Mouse (Mus musculus): ENCODE measurements at regions not wholly inside any gene's neighbourhood (a gene's known extent, or its start where the extent isn't known, plus 50 kb on each side); places are given as distances from the start of the nearest gene placed in this dataset.
A peak's percentile ranks its signal among the peaks of the same experiment; 100 is the strongest.
"Not testable (repeated sequence)": the region's sequence is repeated elsewhere in the genome, so short reads cannot be mapped to it uniquely, and the experiment has no call there.

DNA sequence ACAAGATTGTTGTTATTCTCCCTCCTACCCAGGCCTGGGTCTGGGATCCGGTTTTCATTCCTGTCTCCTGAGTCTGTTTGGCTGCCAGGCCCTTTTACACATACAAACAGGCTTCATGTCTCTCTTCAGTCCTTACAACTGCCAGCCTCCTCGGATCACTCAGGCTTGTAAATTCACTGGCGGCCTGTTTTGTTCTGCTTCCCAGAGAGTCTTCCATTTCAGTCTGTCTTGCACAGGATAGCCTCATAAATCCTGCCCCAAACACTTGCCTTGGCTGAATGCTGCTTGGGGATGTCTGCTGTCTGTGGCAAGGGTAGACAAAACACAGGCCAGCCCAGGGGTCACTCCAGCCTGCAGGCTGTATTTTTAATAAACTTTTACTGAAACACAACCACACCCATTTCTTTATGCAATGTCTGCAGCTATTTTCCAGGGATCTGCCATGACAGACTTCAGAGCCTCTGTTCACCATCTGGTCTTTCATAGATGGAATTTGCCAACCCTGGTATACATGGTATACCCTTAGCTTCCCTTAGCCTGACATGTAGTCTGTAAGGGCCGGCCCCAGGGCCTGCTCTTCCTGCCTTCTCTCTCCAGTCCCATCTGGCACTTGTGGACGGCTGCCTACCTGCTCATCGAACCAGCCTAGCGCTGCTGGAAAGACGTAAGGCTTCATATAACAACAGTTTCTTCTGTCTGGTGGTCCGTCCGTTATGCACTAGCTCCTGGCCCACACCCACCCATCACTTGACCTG is 149.0 kb upstream of the Mocs1 start:
- DNase-seq (ENCODE audit: low spot score in 2 of 2) = no peak

DNA sequence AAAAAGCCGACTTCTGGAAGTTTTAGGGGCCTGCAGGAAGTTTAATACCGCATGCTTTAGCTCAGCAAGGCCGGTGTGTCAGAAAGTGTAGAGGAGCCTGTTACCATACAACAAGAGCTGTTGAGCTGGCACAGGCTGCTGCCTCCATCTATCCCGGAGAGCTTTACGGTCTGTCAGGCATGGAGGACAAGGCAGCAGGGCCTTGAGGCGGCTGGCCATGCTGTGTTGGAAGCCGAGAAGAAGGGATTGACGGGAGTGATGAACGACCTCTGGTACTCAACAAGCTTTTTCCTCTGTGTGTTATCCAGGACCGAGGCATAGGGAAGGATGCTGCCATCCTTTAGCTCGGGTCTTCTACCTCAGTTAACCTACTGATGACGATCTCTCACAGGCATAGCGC is 146.8 kb upstream of the Mocs1 start:
- DNase-seq (ENCODE audit: low spot score in 2 of 2) = no peak

DNA sequence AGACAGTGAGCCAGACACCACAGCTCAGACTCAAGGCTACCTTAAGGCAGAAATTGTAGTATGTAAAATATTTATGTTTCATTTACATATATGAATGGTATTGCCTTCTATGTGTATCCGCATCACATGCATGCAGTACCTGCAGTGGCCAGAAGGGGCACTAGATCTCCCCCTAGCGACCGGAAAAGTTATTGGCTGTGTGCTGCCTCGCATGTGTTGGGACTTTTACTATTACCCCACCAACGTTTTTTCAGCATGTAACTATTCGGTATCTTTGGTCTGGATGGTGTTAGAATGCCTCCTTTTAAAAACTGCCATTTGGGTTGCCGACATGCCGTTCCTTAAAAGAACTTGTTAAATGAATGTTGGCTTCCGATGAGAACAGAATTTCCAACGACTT is 145.7 kb upstream of the Mocs1 start:
- no peak for DNase-seq (ENCODE audit: low spot score in 2 of 2)

DNA sequence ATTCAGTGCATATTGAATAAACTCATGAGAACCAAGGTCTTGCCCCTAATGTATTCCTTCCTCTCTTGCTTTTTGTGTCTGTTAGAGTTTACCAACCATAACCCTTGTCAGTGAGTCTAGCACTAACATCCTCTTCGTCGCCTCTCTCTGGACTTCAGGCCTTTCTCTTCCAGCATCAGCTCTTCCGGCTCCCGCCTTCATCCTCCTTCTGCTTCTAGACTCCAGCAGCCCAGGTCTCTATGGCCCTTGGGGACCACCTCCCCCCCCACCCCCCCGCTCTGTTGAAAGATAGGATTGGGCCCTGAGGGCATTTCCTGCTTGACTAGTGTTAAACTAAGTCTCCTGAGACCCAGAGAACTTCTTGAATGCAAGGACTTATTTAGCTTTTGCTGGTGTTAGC is 144.7 kb upstream of the Mocs1 start:
- DNase-seq (ENCODE audit: low spot score in 2 of 2) = no peak

DNA sequence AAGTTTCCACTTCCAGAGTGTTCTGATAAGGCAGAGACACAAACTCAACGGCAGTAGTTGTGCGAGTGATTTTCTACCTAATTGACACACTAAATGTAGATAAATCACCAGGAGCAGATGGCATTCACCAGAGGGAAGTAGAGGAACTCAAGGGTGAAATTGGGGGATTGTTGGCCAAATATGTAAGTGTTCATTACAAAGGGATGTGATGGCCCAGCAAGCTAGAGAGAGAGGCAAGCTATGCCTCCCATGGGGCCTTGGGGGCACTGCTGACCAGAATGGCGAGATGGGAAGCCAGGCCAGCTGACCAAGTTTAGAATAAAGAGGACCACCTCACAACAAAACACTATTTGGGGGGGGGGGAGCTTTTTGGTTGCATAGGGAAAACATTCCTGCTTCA is 136.5 kb upstream of the Mocs1 start:
- DNase-seq (ENCODE audit: low spot score in 2 of 2) = no peak

DNA sequence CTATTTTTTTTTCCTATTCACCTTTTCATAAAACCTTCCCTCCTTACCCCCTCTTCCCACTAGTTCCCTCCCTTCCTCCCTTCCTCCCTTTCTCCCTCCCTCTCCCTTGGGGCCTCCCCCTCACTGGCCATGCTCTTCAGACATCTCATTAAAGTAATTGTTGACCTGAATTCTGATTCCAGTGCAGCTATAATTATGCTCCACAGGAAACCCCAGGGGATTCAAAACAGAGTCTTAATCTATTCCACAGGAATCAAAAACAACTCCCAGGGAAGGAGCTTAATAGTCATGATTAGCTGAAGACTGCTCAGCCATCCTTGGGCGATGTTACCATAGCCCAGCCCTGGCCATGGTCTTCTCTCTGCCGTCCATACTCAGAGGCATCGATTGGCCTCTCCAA is 123.7 kb upstream of the Mocs1 start:
- no peak for DNase-seq (ENCODE audit: low spot score in 2 of 2)

DNA sequence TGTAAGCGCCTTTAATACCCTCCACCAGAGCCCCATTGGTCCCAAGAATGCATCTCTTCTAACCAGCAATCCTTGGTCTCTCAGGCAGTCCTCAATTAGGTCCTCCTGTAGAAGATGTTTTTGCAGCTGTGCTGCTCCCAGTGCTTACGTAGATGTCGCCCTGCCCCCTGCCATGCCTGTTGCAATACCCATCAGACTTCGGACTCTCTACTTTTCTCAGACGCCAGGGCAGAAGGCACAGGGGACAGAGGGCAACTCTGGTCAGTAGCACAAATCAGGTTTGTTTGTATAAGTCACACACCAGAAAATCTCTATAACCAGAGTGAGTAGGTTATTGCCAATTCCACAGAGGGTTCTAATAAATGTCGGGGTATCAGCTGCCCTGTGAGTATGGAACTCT is 123.0 kb upstream of the Mocs1 start:
- no peak for DNase-seq (ENCODE audit: low spot score in 2 of 2)

DNA sequence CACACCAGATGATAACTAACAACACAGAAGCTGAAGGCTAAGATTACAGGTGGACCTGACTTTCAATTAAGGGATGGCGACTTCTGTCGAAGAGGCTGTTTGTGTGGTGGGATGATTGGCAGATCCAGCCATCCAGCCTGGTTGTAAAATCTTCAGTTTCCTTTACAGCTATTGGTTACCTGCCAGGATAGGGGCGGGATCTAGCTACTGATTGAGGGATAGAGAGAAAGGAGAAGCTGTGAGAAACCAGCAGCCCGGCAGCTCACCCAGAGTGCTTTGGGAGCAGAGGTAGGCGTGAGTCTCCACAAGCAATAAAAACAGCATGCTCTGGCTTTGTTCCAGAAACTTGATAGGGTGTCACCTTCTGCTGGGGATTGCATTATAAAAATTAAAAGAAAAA is 119.1 kb upstream of the Mocs1 start:
- DNase-seq (ENCODE audit: low spot score in 2 of 2) = peak; percentile 81 to 82

DNA sequence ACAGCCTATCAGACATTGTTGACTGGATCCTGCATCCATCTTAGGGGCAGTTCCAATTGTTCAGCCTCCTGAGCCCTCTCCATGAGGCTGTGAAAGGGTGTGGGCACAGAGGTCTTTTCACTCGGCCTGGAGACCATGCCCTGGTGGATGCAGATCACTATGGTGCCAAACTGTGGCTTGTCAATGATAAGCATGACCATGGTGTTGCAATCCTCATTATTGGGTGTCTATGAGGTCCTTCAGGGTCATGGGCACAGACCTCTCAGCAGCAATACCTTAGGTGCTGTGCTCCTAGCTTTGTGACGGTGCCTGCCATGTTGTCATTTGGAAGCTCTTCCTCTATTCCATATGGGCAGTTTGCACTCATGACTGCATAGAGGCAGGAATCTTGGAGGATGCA is 114.0 kb upstream of the Mocs1 start:
- no peak for DNase-seq (ENCODE audit: low spot score in 2 of 2)

DNA sequence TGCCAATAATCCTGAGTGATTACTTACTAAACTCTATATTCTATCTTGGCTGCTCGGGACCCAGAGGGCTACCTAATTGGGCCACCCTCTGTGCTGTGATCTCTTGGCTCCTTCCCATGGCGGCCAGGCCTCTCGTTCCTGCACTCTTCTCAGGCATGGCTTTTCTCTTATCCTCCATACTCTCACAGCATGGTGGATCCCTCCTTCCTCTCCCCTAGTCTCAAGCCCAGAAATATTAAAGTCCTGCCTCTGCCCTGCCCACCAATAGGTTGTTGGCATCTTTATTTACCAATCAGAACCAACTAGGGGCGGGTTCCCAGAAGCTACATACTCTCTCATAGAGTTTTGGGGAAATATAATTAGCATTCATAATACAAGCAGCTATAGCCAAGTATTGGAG is 100.6 kb upstream of the Mocs1 start:
- DNase-seq (ENCODE audit: low spot score in 2 of 2) = no peak

DNA sequence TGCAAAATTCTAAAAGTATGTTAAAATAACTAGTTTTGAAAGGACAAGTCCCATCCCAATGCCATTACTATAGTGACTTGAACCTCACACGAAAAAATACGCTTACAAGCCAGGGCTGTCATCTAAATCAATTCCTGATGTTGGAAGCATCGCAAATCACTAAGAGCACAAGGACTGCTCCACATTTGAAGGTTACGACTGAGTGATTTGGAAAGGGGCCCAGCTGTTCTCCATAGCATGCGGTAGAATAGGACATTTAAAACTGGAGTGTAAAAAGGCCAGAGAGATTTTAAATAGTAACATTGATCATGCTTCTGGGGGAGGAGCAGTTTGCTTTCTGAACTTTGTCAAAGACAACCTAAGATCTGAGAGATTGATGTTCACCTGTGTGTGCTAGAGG is 92.8 kb upstream of the Mocs1 start:
- no peak for DNase-seq (ENCODE audit: low spot score in 2 of 2)

DNA sequence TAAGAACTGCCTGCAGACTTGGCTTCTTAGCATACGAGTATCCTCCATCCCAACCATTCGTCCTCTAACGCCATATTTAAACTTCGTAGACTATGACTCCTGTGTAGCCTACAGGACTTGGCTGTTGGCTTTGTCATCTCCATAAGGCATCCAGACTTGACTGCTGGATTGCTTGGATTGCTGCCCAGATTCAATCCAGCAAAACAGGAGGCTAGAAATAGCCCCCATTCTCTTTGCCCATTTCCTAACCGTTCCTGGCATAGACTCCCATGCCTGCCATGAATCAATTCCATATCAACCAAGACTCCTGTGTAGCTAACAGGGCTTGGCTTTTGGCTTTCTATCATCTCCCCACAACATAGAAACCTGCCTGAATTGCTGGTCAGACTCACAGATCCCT is 90.3 kb upstream of the Mocs1 start:
- no peak for DNase-seq (ENCODE audit: low spot score in 2 of 2)

DNA sequence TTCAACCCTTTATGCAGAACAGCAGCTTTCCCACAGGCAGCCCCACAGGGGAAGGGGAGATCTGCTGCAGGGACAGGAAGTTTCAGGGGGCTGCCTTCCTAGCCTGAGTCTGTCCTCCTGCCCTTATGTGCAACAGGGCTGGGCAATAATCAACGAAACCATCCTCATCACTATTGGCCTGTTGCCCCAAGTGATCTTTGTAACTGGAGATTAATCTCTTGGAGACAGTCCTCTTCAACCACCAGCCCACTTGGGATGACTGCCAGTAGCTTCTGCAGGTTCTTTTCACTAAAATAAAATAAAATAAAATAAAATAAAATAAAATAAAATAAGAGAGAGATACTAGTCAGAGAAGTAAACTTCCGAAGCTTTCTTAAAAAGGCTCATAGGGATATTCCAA is 85.5 kb upstream of the Mocs1 start:
- no peak for DNase-seq (ENCODE audit: low spot score in 2 of 2)

DNA sequence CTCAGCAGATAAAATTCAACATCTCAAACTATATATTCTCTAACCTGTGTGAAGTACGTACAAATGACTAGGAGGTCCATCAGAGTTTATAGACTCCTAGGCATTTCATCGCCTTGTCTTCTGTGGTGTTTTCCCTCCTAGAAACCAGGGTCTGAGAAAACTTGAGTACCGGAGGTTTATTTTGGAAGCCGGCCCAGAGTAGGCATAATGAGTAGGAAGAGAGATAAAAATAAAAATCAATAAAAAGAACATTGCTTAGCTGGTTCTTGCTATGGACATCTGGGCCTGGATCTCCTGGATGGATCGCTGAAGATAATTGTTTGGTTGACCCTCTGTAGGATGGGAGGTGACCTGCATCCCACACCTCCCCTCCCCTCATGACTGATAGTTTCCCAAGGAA is 81.5 kb upstream of the Mocs1 start:
- DNase-seq (ENCODE audit: low spot score in 2 of 2) = peak in 1 of 2 experiments; percentile 8

DNA sequence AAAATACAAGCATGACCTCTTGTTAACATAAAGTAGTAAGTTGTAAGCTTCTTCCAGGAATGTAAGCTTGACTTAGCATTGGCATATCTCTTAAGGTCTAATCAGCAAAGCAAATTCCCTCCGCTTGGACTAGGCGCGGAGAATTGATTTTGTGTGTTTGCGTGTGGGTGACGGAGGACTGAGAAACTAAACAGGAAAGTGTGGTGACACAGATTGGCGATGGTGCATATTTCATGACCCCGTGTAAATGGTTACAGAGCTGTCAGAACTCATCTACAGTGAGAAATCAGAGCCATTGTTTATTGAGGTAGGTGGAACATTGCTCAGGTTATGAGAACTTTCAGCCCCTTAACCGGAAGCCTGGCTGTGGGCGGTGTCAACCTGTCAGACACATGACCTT is 78.8 kb upstream of the Mocs1 start:
- DNase-seq (ENCODE audit: low spot score in 2 of 2) = no peak

DNA sequence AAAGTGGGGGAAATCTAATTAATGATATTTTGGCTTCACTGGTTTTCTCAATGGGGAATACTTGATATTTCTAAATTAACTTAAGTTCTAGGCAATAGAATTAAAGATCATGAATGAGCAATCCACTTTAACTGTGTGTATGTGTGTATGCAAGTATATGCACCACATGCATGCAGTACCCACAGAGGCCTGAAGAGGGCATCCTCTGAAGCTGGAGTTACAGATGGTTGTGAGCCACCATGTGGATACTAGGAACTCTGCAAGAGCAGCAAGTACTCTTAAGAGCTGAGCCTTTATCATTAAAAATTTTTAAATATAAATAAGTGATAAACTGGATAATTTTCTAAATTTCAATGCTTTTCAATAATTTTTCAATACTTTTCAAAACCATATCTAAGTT is 69.0 kb upstream of the Mocs1 start:
- no peak for DNase-seq (ENCODE audit: low spot score in 2 of 2)

DNA sequence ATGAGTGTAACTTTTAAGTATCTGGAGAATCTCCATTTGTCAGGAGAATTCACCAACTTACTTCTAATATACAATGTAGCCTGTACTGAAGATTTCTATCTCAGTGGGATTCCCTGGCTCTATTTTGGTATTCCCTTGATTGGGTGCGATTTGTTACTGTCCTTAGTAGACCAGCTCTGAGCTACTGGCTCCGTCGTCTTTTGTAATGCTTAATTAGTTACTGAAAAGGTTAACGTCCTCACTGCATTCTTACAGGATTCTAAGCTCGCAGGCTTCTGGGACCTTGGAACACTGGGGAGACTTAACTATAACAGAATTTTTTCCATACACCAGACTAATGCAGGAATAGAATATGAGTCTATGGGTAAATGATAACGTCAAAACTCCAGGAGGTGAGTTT is 67.9 kb upstream of the Mocs1 start:
- DNase-seq (ENCODE audit: low spot score in 2 of 2) = not testable (repeated sequence)

DNA sequence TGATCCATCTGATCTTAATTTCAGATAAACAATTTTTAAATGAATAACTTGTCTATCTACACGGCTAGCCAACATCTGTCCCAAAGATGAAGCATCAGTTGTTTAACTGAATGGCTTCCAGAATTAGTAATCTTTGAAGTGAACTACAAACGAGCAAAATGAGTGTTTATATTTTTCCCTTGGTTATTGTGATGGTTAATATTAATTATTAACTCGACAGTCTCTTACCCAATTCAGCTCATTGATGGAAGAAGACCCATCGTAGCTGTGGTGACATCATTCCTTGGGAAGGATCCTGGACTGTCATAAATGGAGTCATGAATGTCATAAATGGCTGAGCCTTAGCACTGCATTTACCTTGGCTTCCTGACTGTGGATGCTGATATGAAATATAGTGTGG is 60.4 kb upstream of the Mocs1 start:
- DNase-seq (ENCODE audit: low spot score in 2 of 2) = no peak

DNA sequence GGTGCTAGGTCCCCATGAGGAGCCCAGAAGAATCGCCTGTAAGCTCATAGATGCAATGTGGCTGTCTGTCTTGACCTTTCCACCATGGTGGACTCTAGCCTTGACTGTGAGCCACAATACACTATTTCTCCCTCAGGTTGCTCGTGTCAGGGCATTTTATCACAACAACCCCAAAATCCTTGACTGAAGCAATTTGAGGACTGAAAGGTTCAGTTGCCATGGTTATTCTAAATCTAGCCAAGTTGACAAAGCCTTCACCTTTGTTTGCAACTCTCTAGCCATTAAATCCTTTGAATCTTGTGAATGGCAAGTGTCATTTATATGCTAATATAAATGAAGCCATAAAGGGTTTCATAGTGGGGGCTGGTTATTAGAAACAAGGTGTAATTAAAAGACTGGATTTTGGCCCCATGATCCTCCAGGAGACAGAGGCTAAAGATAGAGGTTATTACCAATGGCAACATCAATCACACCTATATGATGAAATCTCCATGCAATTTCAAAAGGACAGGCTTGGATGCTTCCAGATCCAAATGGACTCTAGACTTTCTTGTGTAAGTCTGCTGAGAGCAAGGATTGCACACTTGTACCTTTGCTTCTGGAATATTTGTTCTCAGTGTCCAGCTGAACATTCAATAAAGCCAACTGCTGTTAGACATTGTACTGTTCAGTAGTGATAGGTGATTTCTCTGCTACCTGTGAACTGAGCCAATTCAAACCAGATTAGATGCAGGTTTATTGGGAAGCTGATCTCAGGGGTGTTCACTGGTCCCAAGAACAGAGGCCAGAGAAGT is 59.5 kb upstream of the Mocs1 start:
- no peak for DNase-seq (ENCODE audit: low spot score in 2 of 2)

DNA sequence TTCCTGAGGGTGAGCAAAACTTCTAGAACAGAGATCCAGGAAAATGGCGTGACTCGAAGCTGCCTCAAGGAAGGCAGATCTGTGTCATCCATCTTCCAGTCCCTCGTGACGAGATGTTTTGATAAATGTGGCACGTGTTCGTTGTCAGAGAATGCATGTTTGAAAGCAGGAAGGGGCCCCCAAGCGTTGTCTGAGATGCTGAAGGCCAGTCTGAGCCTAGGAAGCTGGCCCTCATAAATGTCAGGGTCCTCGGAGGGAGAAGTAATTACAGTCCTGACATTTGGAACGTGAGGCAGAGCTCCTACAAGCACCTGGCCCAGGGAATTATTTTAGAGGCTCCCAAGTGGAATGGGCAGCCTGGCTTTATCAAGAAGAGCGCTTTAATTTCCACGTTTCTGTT is 50.5 kb upstream of the Mocs1 start:
- no peak for DNase-seq (ENCODE audit: low spot score in 2 of 2)

Measured in frontal cortex, postnatal 10 days (tissue).